Mouse (Mus musculus) spleen, adult 2 months (tissue): ENCODE results near the gene Pstpip1.

ENCODE experiments used
- CTCF ChIP-seq: fragments of 200-500 bp; IDR thresholded peaks from 2 replicates; pipeline ENCODE4 v1.5.1; 2011; ENCODE audit warnings: mild to moderate bottlenecking, inconsistent platforms; ENCODE audit not compliant: insufficient read depth, insufficient read length, insufficient replicate concordance; ENCODE audit errors: extremely low read depth
- POLR2A ChIP-seq: fragments of 200-500 bp; IDR thresholded peaks from 2 replicates; pipeline ENCODE4 v1.6.1; 2011; ENCODE audit warnings: low read depth, low read length, inconsistent platforms

DNA sequence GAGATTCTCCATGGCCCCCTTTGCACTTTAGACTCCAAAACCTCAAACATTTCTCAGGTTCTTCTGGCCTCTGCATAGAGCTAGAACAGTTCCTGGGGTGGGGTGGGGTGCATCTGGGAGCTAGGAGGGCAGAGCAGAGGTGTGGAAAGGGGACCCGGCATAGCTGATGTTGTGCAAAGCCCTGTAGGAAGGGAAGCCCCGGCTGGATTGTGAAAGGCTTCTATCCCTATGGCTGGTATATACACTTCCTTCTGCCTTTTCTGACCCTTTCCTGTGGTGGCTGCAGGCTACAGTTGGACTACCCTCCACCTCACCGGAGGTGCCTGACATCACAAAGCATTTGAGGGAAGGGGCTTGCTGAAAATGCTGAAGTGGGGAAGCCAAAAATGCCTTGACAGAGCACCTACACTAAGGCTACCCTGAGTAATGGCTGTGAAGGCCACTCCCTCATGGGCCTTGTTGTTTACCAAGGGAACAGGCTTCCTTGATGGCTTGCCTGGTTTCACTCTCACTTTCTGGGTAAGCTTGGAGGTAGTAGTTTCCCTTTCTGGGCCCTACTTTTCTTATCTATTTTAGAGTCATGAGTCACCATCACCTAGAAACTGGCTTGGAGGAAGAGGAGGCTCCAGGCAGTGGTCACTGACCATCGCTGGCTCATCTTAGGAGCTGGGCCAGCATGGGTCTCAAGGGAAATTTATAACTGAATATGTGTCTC lies 8.0 kb downstream of the Pstpip1 start:
- TF ChIP-seq POLR2A (no peak), CTCF (no peak)
